Mouse (Mus musculus) brain, embryonic 14.5 days (tissue): Measurements from ENCODE around the gene Ppp6r2. TPM values are rescaled to one million over a fixed set of nuclear protein-coding genes. Genes with fewer than 3 reads are reported as not detected.

Source experiments
- DNase-seq: peaks from one replicate; pipeline ENCODE4 v3.0.0-alpha.2; 2011; ENCODE audit warnings: low read depth
- CTCF ChIP-seq: fragments of 200-500 bp; IDR thresholded peaks from 2 replicates; pipeline ENCODE4 v1.5.1; 2012; ENCODE audit warnings: inconsistent platforms, mild to moderate bottlenecking, moderate library complexity, borderline replicate concordance; ENCODE audit not compliant: insufficient read depth, insufficient read length; ENCODE audit errors: extremely low read depth
- POLR2A ChIP-seq: fragments of 200-500 bp; IDR thresholded peaks from 2 replicates; pipeline ENCODE4 v1.6.1; 2012; ENCODE audit warnings: mild to moderate bottlenecking, inconsistent platforms, borderline replicate concordance; ENCODE audit not compliant: poor library complexity, insufficient read depth, insufficient read length, severe bottlenecking; ENCODE audit errors: extremely low read depth
- polyA plus RNA-seq: library from polyadenylated mRNA; depleted of rRNA; stranded (reverse); fragments of >200 nt; gene quantifications from 2 replicates; pipeline ENCODE4 v1.2.3, GENCODE M21; 2012

Gene Ppp6r2
- polyA plus RNA-seq, 1 experiment, result 168 TPM

DNA sequence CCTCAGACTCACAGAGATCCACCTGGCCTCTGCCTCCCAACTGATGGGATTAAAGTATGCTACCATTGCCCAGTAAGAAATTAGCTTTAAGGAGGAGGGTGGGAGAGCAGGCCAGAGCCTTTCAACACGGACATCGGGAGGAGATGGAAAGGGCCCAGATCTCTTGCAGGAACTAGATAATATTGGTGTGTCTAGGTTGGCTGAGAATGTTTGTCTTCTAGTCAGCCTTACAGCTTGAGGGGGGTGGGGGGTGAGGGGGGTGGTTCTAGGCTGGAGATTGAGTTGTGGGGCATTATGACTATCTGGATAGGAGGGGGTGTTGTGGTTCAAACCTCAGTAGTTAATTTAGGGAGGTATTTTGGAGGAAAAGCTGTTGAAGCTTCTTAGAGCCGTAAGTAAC, 2.2 kb downstream of the Ppp6r2 start:
- DNase-seq, result no peak
- TF ChIP-seq CTCF (no peak), POLR2A (no peak)

DNA sequence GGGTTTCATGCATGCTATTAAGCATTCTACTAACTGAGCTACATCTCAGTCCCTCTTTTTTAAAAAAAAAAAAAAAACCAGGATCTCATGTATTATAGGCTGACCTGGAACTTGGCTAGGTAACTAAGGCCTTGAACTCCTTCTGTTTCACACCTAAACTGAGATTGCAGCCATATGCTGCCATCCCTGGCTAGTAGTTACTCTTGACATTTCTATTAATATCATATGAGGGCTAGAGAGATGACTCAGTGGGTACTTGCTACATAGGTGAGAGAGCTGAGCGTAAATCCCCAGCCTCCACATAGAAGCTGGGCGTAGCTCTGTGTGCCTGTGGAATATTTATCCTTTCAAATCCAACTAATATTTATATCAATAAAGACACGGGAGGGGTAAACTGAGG, 3.6 kb downstream of the Ppp6r2 start:
- TF ChIP-seq POLR2A, result no peak
- TF ChIP-seq CTCF, result no peak

DNA sequence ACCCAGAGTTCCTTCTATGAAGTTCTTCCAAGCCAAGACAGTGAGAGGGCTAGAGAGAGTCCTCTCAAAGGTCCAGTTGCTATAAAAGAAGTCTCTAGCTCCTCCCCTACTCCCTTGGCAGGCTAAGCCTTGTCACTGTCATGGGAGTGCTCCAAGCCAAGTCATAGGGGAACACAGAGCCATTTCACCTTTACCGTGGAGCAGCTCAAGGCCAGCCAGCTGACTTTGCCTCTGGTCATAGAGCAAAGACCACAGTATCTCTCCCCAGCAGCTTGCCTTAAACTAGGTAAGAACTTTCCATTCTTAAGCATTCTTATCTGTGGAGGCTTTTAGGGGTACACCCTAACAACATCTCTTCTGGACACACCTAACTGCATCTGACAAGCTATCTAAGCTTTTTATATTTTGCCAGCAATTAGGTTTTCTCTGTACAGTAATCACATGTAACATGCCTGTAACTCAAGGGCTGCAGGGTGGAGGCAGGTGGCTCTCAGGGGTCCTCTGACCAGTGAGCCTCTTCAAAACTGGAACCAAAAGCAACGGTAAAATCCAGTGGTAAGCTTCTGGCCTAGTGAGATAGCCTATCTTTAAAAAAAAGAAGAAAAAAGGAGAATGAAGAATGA, 4.4 kb downstream of the Ppp6r2 start:
- no peak for DNase-seq
- TF ChIP-seq CTCF (no peak), POLR2A (no peak)

More for the DNA sequence above, 3.6 kb downstream of the Ppp6r2 start:
- DNase-seq, result no peak

DNA sequence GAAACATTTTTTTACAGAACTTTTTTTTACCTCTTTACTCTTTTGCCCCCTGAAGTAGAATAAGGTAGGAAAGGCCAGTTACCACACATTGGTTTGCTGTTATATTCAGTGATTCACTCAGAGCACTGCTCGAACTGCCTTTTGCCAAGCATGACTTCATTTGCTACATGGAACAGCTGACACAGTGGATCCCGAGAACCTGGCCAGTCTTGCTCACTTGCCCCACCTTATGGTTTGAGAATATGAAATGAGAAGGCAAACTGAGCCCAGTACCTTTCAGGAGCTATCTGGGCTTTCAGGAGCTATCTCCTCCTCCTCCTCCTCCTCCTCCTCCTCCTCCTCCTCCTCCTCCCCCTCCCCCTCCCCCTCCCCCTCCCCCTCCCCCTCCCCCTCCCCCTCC, 22.2 kb downstream of the Ppp6r2 start:
- peak; percentile 41 for DNase-seq

DNA sequence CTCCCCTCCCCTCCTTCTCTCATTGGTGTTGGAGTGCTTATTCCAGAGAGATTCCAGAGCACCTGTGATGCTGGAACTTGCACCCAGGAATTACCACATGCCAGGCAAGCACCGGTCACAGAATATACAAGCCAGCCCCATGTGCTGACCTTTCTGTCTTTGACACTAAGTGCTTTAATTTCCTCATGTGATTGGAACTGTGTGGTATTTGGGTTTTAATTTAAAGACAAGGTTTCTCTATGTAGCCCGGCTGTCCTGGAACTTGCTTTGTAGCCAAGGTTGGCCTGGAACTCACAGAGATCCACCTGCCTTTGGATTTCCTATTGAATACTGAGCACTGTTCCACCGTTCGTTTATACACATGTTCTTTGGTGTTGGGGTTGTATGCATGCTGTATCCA, 22.7 kb downstream of the Ppp6r2 start:
- no peak for TF ChIP-seq CTCF
- no peak for TF ChIP-seq POLR2A
- DNase-seq, result no peak

More for the DNA sequence above, 22.2 kb downstream of the Ppp6r2 start:
- no peak for TF ChIP-seq CTCF
- no peak for TF ChIP-seq POLR2A

DNA sequence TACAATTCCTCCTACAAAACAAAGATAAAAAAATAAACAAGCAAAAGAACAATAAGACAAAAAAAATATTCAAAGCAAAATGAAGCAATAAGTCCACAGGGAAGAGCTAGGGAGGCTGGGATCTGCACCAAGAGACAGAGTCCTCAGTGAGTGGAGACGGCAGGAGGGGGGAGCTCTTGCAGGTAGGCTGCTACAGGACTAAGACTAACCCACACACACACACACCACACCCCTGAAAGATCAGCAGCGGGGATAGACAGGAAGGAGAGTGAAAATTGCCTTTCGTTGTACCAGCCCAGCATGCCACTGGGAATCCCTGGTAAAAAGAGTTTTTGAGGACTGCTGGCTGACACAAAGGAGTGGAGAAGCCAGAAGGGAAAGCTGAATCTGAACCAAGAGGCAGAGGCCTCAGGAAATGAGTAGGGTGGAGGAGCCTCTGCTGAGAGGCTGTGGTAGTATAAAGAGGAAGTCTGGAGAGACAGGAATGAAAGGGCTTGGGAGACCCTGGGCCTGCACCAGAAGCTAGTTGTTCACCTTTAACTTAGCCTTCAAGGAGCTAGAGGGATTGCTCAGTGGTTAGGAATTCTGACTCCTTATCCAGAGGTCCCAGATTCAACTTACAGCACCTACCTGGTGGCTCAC, 28.5 kb downstream of the Ppp6r2 start:
- TF ChIP-seq CTCF (no peak), POLR2A (no peak)
- DNase-seq, result no peak

DNA sequence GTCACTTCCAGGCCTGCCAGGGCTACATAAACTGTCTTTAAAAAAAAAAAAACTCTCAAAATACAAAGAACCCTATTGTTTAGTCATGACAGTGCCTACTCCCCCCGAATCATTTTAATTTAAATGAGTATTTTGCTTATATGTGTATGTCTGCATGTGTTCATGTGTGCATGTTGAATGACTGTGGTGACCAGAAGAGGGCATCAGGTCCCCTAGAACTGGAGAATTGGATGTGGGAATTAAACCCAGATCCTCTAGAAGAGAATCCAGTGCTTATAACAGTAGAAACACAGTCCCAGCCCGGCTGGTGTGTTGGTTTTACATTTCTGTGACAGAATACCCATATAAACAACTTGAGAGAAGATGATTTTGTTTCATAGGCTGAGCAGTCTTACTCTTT, 29.7 kb downstream of the Ppp6r2 start:
- no peak for TF ChIP-seq POLR2A
- no peak for TF ChIP-seq CTCF
- peak; percentile 15 for DNase-seq

DNA sequence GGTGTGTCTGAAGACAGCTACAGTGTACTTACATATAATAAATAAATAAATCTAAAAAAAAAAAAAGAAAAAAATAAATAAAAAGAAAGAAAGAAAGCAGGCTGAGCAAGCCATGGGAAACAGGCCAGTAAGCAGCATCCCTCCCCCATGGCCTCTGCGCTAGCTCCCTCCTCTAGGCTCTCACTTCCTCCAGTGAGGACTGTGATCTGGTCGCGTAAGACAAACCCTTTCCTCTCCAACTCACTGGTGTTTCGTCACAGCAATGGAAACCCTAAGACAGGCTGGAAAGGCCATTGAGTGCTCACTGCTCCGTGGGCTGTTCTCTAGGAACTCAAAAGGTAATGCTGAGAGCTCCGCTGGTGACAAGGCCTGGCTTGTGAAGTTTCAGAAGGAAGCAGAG, 37.7 kb downstream of the Ppp6r2 start:
- DNase-seq, result no peak
- TF ChIP-seq POLR2A, result no peak
- no peak for TF ChIP-seq CTCF

DNA sequence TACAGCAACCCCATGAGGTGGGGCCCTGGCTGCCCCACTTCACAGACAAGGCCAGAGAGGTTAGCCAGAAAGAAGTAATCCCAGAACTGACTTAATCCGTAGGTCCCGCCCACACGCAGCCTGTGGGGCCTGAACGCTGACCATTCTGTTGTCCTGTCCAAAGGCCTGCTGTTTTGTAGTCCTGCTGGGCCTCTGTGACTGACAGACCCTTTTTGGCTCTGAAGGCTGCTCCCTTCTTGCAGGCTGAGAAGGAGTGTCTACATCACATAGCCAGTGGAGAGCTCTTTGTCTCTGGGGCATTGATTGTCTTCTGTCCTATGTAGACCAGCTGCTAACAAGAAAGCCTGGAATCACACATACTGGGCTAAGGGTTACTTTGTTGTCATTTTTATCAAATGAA, 44.0 kb downstream of the Ppp6r2 start:
- DNase-seq, result peak; percentile 71
- TF ChIP-seq CTCF, result no peak
- TF ChIP-seq POLR2A, result no peak

DNA sequence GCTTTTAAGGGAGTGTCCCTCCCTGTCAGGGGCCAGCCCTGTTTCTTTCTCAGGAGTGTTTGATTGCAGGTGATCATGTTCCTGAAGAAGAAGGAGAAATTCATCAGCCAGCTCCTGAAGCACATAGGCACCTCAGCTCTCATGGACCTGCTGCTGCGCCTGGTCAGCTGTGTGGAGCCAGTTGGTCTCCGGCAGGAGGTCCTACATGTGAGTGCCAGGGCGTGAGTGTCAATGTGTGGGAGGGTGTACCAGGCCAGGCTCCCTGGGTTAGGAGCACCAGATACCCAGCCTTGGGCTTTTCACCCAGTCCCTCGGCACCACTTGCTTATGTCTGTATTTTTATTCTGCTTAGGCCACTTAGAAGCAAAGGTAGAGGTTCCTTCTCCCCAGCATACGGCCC, 47.6 kb downstream of the Ppp6r2 start:
- no peak for DNase-seq
- TF ChIP-seq POLR2A, result no peak
- no peak for TF ChIP-seq CTCF

DNA sequence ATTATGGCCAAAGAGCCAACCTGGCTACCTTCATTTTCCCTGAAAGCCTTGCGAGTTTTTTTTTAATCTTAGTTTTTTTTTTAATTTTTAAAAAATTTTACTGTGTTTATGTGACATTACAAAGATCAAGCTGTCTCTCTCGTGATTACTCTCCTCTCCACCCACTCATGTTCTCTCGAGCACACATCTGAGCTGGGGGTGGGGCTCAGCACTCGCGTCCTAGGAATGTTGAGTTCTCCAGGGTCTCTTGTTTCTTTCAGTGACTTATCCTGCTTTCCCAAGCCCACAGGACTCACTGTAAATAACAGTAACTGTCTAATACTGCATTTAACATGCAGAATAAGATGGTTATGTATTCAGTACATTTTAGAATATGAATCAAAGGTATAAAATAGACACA, 53.1 kb downstream of the Ppp6r2 start:
- TF ChIP-seq POLR2A (no peak), CTCF (no peak)
- no peak for DNase-seq

DNA sequence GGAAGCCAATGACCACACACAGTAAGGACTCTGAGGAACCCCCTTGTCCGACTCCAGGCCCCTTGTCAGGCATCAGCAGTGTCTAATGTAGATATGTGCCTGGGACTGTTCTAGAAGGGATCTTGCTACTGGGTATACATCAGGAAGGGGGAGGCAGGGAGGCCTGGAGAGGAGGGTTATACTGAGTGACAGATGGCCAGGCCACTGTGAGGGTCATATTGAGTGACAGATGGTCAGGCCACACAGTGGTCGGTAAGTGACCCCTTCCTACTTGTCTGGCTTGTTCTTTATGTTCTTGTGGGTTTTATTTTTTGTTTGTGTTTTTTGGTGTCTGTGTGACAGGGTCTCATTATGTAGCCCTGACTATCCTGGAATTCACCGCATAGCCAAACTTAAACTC, 64.1 kb downstream of the Ppp6r2 start:
- DNase-seq, result no peak
- TF ChIP-seq POLR2A (no peak), CTCF (no peak)
